Mouse (Mus musculus) v-Abl transformed pro-B cells (cell line): ENCODE results near the gene Etv4.

Experiments used
- in situ Hi-C, 2 experiments: fragments of 400-800 bp; cut with MboI; formaldehyde crosslinking; loops; one replicate each; pipeline ENCODE4 v1.15.1; 2025; ENCODE audit not compliant: unreplicated experiment in 2 of 2

Gene Etv4

GRCm38 (mm10) chr11:101785143-101785851, at the start of gene Etv4:
Gene Etv4 (minus strand): TSS chr11:101785371.
- in situ Hi-C loops: loop anchor here in 1 of 2 experiments (25.0 kb wide), 1 partner anchor 452 kb away; the partner anchor contains the start of genes BC030867 and Hdac5

GRCm38 (mm10) chr11:101832001-101832400, 46.8 kb upstream of the Etv4 start:
- in situ Hi-C loops: no loop called here

GRCm38 (mm10) chr11:101830616-101831015, 45.4 kb upstream of the Etv4 start:
- in situ Hi-C loops: no loop called here

GRCm38 (mm10) chr11:101830112-101830511, 44.9 kb upstream of the Etv4 start:
- in situ Hi-C loops: no loop called here

GRCm38 (mm10) chr11:101828718-101829117, 43.5 kb upstream of the Etv4 start:
- in situ Hi-C loops: no loop called here

- in situ Hi-C loops: no loop called here
Observed at GRCm38 (mm10) chr11:101823210-101823609, 38.0 kb upstream of the Etv4 start.

- in situ Hi-C loops: no loop called here
Observed at GRCm38 (mm10) chr11:101820899-101821298, 35.7 kb upstream of the Etv4 start.

- in situ Hi-C loops: loop anchor here in 1 of 2 experiments (5.0 kb wide), 1 partner anchor 152 kb away; no protein-coding TSS in a partner anchor
Observed at GRCm38 (mm10) chr11:101819853-101820252, 34.7 kb upstream of the Etv4 start.

GRCm38 (mm10) chr11:101815103-101816085, 30.2 kb upstream of the Etv4 start:
- in situ Hi-C loops: loop anchor here in 1 of 2 experiments (5.0 kb wide), 1 partner anchor 157 kb away; no protein-coding TSS in a partner anchor

- in situ Hi-C loops: loop anchor here (5.0 kb wide), 3 partner anchors 93 to 158 kb away; no protein-coding TSS in a partner anchor
Observed at GRCm38 (mm10) chr11:101814375-101815102, 29.4 kb upstream of the Etv4 start.

- in situ Hi-C loops: loop anchor here (5.0 kb wide), 3 partner anchors 94 to 159 kb away; no protein-coding TSS in a partner anchor
Observed at GRCm38 (mm10) chr11:101813259-101813658, 28.1 kb upstream of the Etv4 start.

- in situ Hi-C loops: no loop called here
Observed at GRCm38 (mm10) chr11:101809060-101809828, 24.1 kb upstream of the Etv4 start.

GRCm38 (mm10) chr11:101807266-101807665, 22.1 kb upstream of the Etv4 start:
- in situ Hi-C loops: no loop called here

- in situ Hi-C loops: no loop called here
Observed at GRCm38 (mm10) chr11:101806741-101807140, 21.6 kb upstream of the Etv4 start.

- in situ Hi-C loops: no loop called here
Observed at GRCm38 (mm10) chr11:101805113-101805704, 20.0 kb upstream of the Etv4 start.

- in situ Hi-C loops: no loop called here
Observed at GRCm38 (mm10) chr11:101801386-101801785, 16.2 kb upstream of the Etv4 start.

- in situ Hi-C loops: loop anchor here in 1 of 2 experiments (25.0 kb wide), 1 partner anchor 439 kb away; the partner anchor contains the start of genes BC030867 and Hdac5
Observed at GRCm38 (mm10) chr11:101798083-101798482, 12.9 kb upstream of the Etv4 start.

GRCm38 (mm10) chr11:101797355-101797754, 12.2 kb upstream of the Etv4 start:
- in situ Hi-C loops: loop anchor here in 1 of 2 experiments (25.0 kb wide), 1 partner anchor 440 kb away; the partner anchor contains the start of genes BC030867 and Hdac5
